Mouse (Mus musculus) hindbrain, embryonic 15.5 days (tissue): ENCODE results near the gene Mat2a. TPM values are rescaled to one million over a fixed set of nuclear protein-coding genes. Genes with fewer than 3 reads are reported as not detected.
"Not testable (repeated sequence)": the region's sequence is repeated elsewhere in the genome, so short reads cannot be mapped to it uniquely, and the experiment has no call there.

Experiments
- ATAC-seq: fragments of 200-750 bp; cut with Nextera tagmentation; 2 replicates; pipeline ENCODE4 v1.8.0; 2017; ENCODE audit warnings: low read depth, moderate number of reproducible peaks, moderate TSS enrichment; ENCODE audit not compliant: low FRiP score
- H3K27ac ChIP-seq: fragments of 300-500 bp; sonication (generic); replicated peaks from 2 replicates; pipeline ENCODE4 v1.5.1; 2015; ENCODE audit warnings: mild to moderate bottlenecking, inconsistent platforms
- H3K27me3 ChIP-seq: fragments of 300-500 bp; sonication (generic); 2 replicates; pipeline ENCODE4 v1.6.1; 2015; ENCODE audit warnings: control low read depth, inconsistent platforms
- H3K36me3 ChIP-seq: fragments of 300-500 bp; sonication (generic); 2 replicates; pipeline ENCODE4 v1.6.1; 2015; ENCODE audit warnings: control low read depth, inconsistent platforms
- H3K4me1 ChIP-seq: fragments of 300-500 bp; sonication (generic); replicated peaks from 2 replicates; pipeline ENCODE4 v1.6.1; 2015; ENCODE audit warnings: control low read depth, inconsistent platforms
- H3K4me2 ChIP-seq: fragments of 300-500 bp; sonication (generic); 2 replicates; pipeline ENCODE4 v1.6.1; 2015; ENCODE audit warnings: moderate library complexity, mild to moderate bottlenecking, inconsistent platforms
- H3K4me3 ChIP-seq: fragments of 300-500 bp; sonication (generic); 2 replicates; pipeline ENCODE4 v1.5.1; 2015; ENCODE audit warnings: mild to moderate bottlenecking, inconsistent platforms
- H3K9ac ChIP-seq: fragments of 300-500 bp; sonication (generic); 2 replicates; pipeline ENCODE4 v1.6.1; 2015; ENCODE audit warnings: inconsistent platforms
- H3K9me3 ChIP-seq: fragments of 300-500 bp; sonication (generic); 2 replicates; pipeline ENCODE4 v1.6.1; 2016; ENCODE audit warnings: control low read depth, inconsistent platforms
- WGBS: fragments of 180-500 bp; shearing (Covaris S2); methylation state at CpG from one replicate; pipeline ENCODE4 v1.1.7; 2015; 5-methylcytosine and 5-hydroxymethylcytosine counted together
- polyA plus RNA-seq: library from polyadenylated mRNA; unstranded; fragments of >200 nt; fragmentation: Nextera tagmentation; extraction: Ambion mirVana; gene quantifications from 2 replicates; pipeline ENCODE4 v1.2.1, GENCODE M21; 2015

Mat2a gene
- 320 and 326 TPM in 2 replicates for polyA plus RNA-seq

- no peaks in the 10 kb centered on the region for H3K9me3 ChIP-seq
- H3K4me1 ChIP-seq, result peaks cover 47% of the 10 kb centered on the region
- peak within 1 kb of the TSS; percentile 86 for H3K4me3 ChIP-seq
- peak within 1 kb of the TSS; percentile 98 for H3K27ac ChIP-seq
- peaks cover 30% of the 10 kb centered on the region for H3K36me3 ChIP-seq
- peak; percentile 95 for ATAC-seq
- WGBS, result under 1% methylated on average over 76 of the region's 77 CpGs
- peak within 1 kb of the TSS; percentile 78 for H3K4me2 ChIP-seq
- peak within 1 kb of the TSS; percentile 99 for H3K9ac ChIP-seq
- H3K27me3 ChIP-seq, result no peaks in the 10 kb centered on the region
Observed at GRCm38 (mm10) chr6:72439355-72440185, at the start of gene Mat2a. Mat2a (minus strand) TSS chr6:72439558.

- ATAC-seq, result no peak
- WGBS, result 66% methylated on average over 3 of the region's 3 CpGs
Observed at GRCm38 (mm10) chr6:72488850-72489249, 49.5 kb upstream of the Mat2a start.

GRCm38 (mm10) chr6:72487282-72487681 lies 47.9 kb upstream of the Mat2a start:
- ATAC-seq, result no peak
- Histone ChIP-seq H3K27ac (no peak overlapping the region), H3K9me3 (no peaks in the 10 kb centered on the region), H3K4me1 (no peaks in the 10 kb centered on the region), H3K4me3 (no peak overlapping the region), H3K9ac (no peak overlapping the region), H3K36me3 (no peaks in the 10 kb centered on the region), H3K4me2 (no peak overlapping the region), H3K27me3 (no peaks in the 10 kb centered on the region)
- WGBS, result 75% methylated on average over 3 of the region's 3 CpGs

More at GRCm38 (mm10) chr6:72488850-72489249, 49.5 kb upstream of the Mat2a start:
- Histone ChIP-seq H3K9me3 (no peaks in the 10 kb centered on the region), H3K4me2 (no peak overlapping the region), H3K27me3 (no peaks in the 10 kb centered on the region), H3K36me3 (no peaks in the 10 kb centered on the region), H3K4me3 (no peak overlapping the region), H3K4me1 (no peaks in the 10 kb centered on the region), H3K9ac (no peak overlapping the region), H3K27ac (no peak overlapping the region)

- H3K27me3 ChIP-seq, result no peaks in the 10 kb centered on the region
- no peak for ATAC-seq
- no peak overlapping the region for H3K4me2 ChIP-seq
- H3K4me1 ChIP-seq, result no peaks in the 10 kb centered on the region
- no peaks in the 10 kb centered on the region for H3K36me3 ChIP-seq
- H3K4me3 ChIP-seq, result no peak overlapping the region
- no peak overlapping the region for H3K9ac ChIP-seq
- H3K27ac ChIP-seq, result no peak overlapping the region
- H3K9me3 ChIP-seq, result no peaks in the 10 kb centered on the region
- WGBS, result 92% methylated on average over 6 of the region's 6 CpGs
Observed at GRCm38 (mm10) chr6:72486307-72486706, 46.9 kb upstream of the Mat2a start.

GRCm38 (mm10) chr6:72484887-72485286 lies 45.5 kb upstream of the Mat2a start:
- no peaks in the 10 kb centered on the region for H3K4me1 ChIP-seq
- no peak overlapping the region for H3K9ac ChIP-seq
- H3K36me3 ChIP-seq, result no peaks in the 10 kb centered on the region
- H3K4me2 ChIP-seq, result no peak overlapping the region
- no peaks in the 10 kb centered on the region for H3K9me3 ChIP-seq
- WGBS, result 86% methylated on average over 4 of the region's 4 CpGs
- no peak overlapping the region for H3K27ac ChIP-seq
- no peaks in the 10 kb centered on the region for H3K27me3 ChIP-seq
- H3K4me3 ChIP-seq, result no peak overlapping the region
- no peak for ATAC-seq

- Histone ChIP-seq H3K36me3 (no peaks in the 10 kb centered on the region), H3K27me3 (no peaks in the 10 kb centered on the region), H3K9ac (no peak overlapping the region), H3K4me2 (no peak overlapping the region), H3K27ac (no peak overlapping the region), H3K9me3 (no peaks in the 10 kb centered on the region), H3K4me1 (no peaks in the 10 kb centered on the region), H3K4me3 (no peak overlapping the region)
- no peak for ATAC-seq
- 75% methylated on average over 2 of the region's 2 CpGs for WGBS
Observed at GRCm38 (mm10) chr6:72482156-72482555, 42.8 kb upstream of the Mat2a start.

GRCm38 (mm10) chr6:72480422-72480702 lies 41.0 kb upstream of the Mat2a start:
- Histone ChIP-seq H3K9ac (no peak overlapping the region), H3K4me3 (no peak overlapping the region), H3K36me3 (no peaks in the 10 kb centered on the region), H3K27ac (no peak overlapping the region), H3K27me3 (no peaks in the 10 kb centered on the region), H3K4me1 (no peaks in the 10 kb centered on the region), H3K9me3 (no peaks in the 10 kb centered on the region), H3K4me2 (no peak overlapping the region)
- 93% methylated on average over 2 of the region's 2 CpGs for WGBS
- ATAC-seq, result no peak

GRCm38 (mm10) chr6:72479645-72480421 lies 40.5 kb upstream of the Mat2a start:
- H3K9me3 ChIP-seq, result no peaks in the 10 kb centered on the region
- 90% methylated on average over 12 of the region's 12 CpGs for WGBS
- H3K36me3 ChIP-seq, result no peaks in the 10 kb centered on the region
- ATAC-seq, result no peak
- H3K27me3 ChIP-seq, result no peaks in the 10 kb centered on the region
- H3K4me1 ChIP-seq, result no peaks in the 10 kb centered on the region
- no peak overlapping the region for H3K9ac ChIP-seq
- H3K4me2 ChIP-seq, result no peak overlapping the region
- H3K4me3 ChIP-seq, result no peak overlapping the region
- no peak overlapping the region for H3K27ac ChIP-seq

GRCm38 (mm10) chr6:72478691-72479090 lies 39.3 kb upstream of the Mat2a start:
- WGBS, result 92% methylated on average over 3 of the region's 3 CpGs
- H3K4me1 ChIP-seq, ATAC-seq: not testable (repeated sequence)

GRCm38 (mm10) chr6:72477621-72478020 lies 38.3 kb upstream of the Mat2a start:
- Histone ChIP-seq H3K27me3 (no peaks in the 10 kb centered on the region), H3K9me3 (no peaks in the 10 kb centered on the region), H3K4me1 (0 out of 2 replicates have a peak, but pooled peaks cover 3% of the 10 kb centered on the region), H3K4me2 (no peak overlapping the region), H3K36me3 (no peaks in the 10 kb centered on the region), H3K9ac (no peak overlapping the region), H3K4me3 (no peak overlapping the region), H3K27ac (no peak overlapping the region)
- 85% methylated on average over 3 of the region's 3 CpGs for WGBS
- ATAC-seq, result peak; percentile 56; the same call in 1 of the 2 replicates

More at GRCm38 (mm10) chr6:72478691-72479090, 39.3 kb upstream of the Mat2a start:
- not testable (repeated sequence) for H3K4me3 ChIP-seq, H3K9me3 ChIP-seq, H3K36me3 ChIP-seq, H3K9ac ChIP-seq, H3K27ac ChIP-seq, H3K4me2 ChIP-seq, H3K27me3 ChIP-seq

- Histone ChIP-seq H3K4me1 (0 out of 2 replicates have a peak, but pooled peaks cover 3% of the 10 kb centered on the region), H3K27ac (no peak overlapping the region), H3K4me3 (no peak overlapping the region), H3K9me3 (no peaks in the 10 kb centered on the region), H3K4me2 (no peak overlapping the region), H3K9ac (no peak overlapping the region), H3K27me3 (no peaks in the 10 kb centered on the region), H3K36me3 (no peaks in the 10 kb centered on the region)
- ATAC-seq, result no peak
- 93% methylated on average over 5 of the region's 5 CpGs for WGBS
Observed at GRCm38 (mm10) chr6:72476836-72477235, 37.5 kb upstream of the Mat2a start.

- ATAC-seq, result no peak
- H3K27me3 ChIP-seq, result no peaks in the 10 kb centered on the region
Observed at GRCm38 (mm10) chr6:72475221-72475985, 36.0 kb upstream of the Mat2a start.

More at GRCm38 (mm10) chr6:72475221-72475985, 36.0 kb upstream of the Mat2a start:
- H3K27ac ChIP-seq, result no peak overlapping the region
- H3K36me3 ChIP-seq, result no peaks in the 10 kb centered on the region
- 75% methylated on average over 4 of the region's 4 CpGs for WGBS
- 0 out of 2 replicates have a peak, but pooled peaks cover 3% of the 10 kb centered on the region for H3K4me1 ChIP-seq
- H3K9me3 ChIP-seq, result no peaks in the 10 kb centered on the region
- no peak overlapping the region for H3K4me2 ChIP-seq
- H3K4me3 ChIP-seq, result no peak overlapping the region
- H3K9ac ChIP-seq, result no peak overlapping the region
